Mouse (Mus musculus): Measurements from ENCODE around the gene Rhpn2. TPM values are rescaled to one million over a fixed set of nuclear protein-coding genes. Genes with fewer than 3 reads are reported as not detected.

The Rhpn2 gene
- polyA plus RNA-seq, 1 experiment from 2014 or later: 3.9 TPM

- peak; percentile 63 for ATAC-seq (ENCODE audit: low FRiP score)
- WGBS: 45% methylated on average over 16 of the region's 16 CpGs
Measured at GRCm38 (mm10) chr7:35379492-35380119, 45.6 kb downstream of the Rhpn2 start.

GRCm38 (mm10) chr7:35380351-35380750 is 46.4 kb downstream of the Rhpn2 start:
- Histone ChIP-seq H3K9me3 (no peaks in the 10 kb centered on the region), H3K27me3 (no peaks in the 10 kb centered on the region), H3K4me3 (no peak overlapping the region), H3K36me3 (no peaks in the 10 kb centered on the region), H3K9ac (no peak overlapping the region), H3K4me2 (no peak overlapping the region), H3K27ac (no peak overlapping the region), H3K4me1 (replicated peaks) (0 out of 2 replicates have a peak, but pooled peaks cover 4% of the 10 kb centered on the region)
- WGBS: 91% methylated on average over 8 of the region's 8 CpGs
- no peak for ATAC-seq (ENCODE audit: low FRiP score)

More at GRCm38 (mm10) chr7:35379492-35380119, 45.6 kb downstream of the Rhpn2 start:
- H3K27ac ChIP-seq: no peak overlapping the region
- no peak overlapping the region for H3K4me3 ChIP-seq
- no peak overlapping the region for H3K9ac ChIP-seq
- H3K4me1 ChIP-seq (replicated peaks): 0 out of 2 replicates have a peak, but pooled peaks cover 4% of the 10 kb centered on the region
- no peak overlapping the region for H3K4me2 ChIP-seq
- H3K36me3 ChIP-seq: no peaks in the 10 kb centered on the region
- no peaks in the 10 kb centered on the region for H3K9me3 ChIP-seq
- H3K27me3 ChIP-seq: no peaks in the 10 kb centered on the region

GRCm38 (mm10) chr7:35381861-35382260 is 47.9 kb downstream of the Rhpn2 start:
- no peak overlapping the region for H3K9ac ChIP-seq
- no peaks in the 10 kb centered on the region for H3K27me3 ChIP-seq
- no peak overlapping the region for H3K4me3 ChIP-seq
- H3K9me3 ChIP-seq: no peaks in the 10 kb centered on the region
- 0 out of 2 replicates have a peak, but pooled peaks cover 4% of the 10 kb centered on the region for H3K4me1 ChIP-seq (replicated peaks)
- H3K27ac ChIP-seq: no peak overlapping the region
- no peak overlapping the region for H3K4me2 ChIP-seq
- 53% methylated on average over 16 of the region's 16 CpGs for WGBS
- no peak for ATAC-seq (ENCODE audit: low FRiP score)
- no peaks in the 10 kb centered on the region for H3K36me3 ChIP-seq

- no peak overlapping the region for H3K4me2 ChIP-seq
- H3K27ac ChIP-seq: no peak overlapping the region
- no peaks in the 10 kb centered on the region for H3K36me3 ChIP-seq
- no peaks in the 10 kb centered on the region for H3K9me3 ChIP-seq
- no peak overlapping the region for H3K9ac ChIP-seq
- no peaks in the 10 kb centered on the region for H3K27me3 ChIP-seq
- WGBS: 62% methylated on average over 2 of the region's 2 CpGs
- no peak overlapping the region for H3K4me3 ChIP-seq
- ATAC-seq (ENCODE audit: low FRiP score): no peak
- H3K4me1 ChIP-seq (replicated peaks): 0 out of 2 replicates have a peak, but pooled peaks cover 4% of the 10 kb centered on the region
Measured at GRCm38 (mm10) chr7:35382706-35383353, 48.9 kb downstream of the Rhpn2 start.

- Histone ChIP-seq H3K27ac (no peak overlapping the region), H3K4me2 (no peak overlapping the region), H3K27me3 (no peaks in the 10 kb centered on the region), H3K4me3 (no peak overlapping the region), H3K9me3 (no peaks in the 10 kb centered on the region), H3K36me3 (0 out of 2 replicates have a peak, but pooled peaks cover under 1% of the 10 kb centered on the region), H3K4me1 (replicated peaks) (no peaks in the 10 kb centered on the region), H3K9ac (no peak overlapping the region)
- no peak for ATAC-seq (ENCODE audit: low FRiP score)
- 61% methylated on average over 6 of the region's 6 CpGs for WGBS
Measured at GRCm38 (mm10) chr7:35386525-35386952, 52.6 kb downstream of the Rhpn2 start.

GRCm38 (mm10) chr7:35388694-35389093 is 54.7 kb downstream of the Rhpn2 start:
- Histone ChIP-seq H3K27ac (no peak overlapping the region), H3K9ac (no peak overlapping the region), H3K4me2 (no peak overlapping the region), H3K4me3 (no peak overlapping the region), H3K9me3 (no peaks in the 10 kb centered on the region), H3K4me1 (replicated peaks) (no peaks in the 10 kb centered on the region), H3K27me3 (no peaks in the 10 kb centered on the region), H3K36me3 (peaks cover 18% of the 10 kb centered on the region)
- ATAC-seq (ENCODE audit: low FRiP score): no peak
- WGBS: 61% methylated on average over 6 of the region's 6 CpGs

GRCm38 (mm10) chr7:35392935-35393334 is 59.0 kb downstream of the Rhpn2 start:
- no peak overlapping the region for H3K9ac ChIP-seq
- no peak overlapping the region for H3K4me3 ChIP-seq
- no peaks in the 10 kb centered on the region for H3K27me3 ChIP-seq
- H3K27ac ChIP-seq: no peak overlapping the region
- WGBS: 73% methylated on average over 5 of the region's 5 CpGs
- ATAC-seq (ENCODE audit: low FRiP score): no peak
- H3K9me3 ChIP-seq: no peaks in the 10 kb centered on the region
- H3K4me1 ChIP-seq (replicated peaks): peaks cover 20% of the 10 kb centered on the region
- H3K36me3 ChIP-seq: peaks cover 25% of the 10 kb centered on the region
- H3K4me2 ChIP-seq: no peak overlapping the region

- H3K36me3 ChIP-seq: peaks cover 39% of the 10 kb centered on the region
- peak overlapping the region; percentile 69 for H3K4me2 ChIP-seq
- no peaks in the 10 kb centered on the region for H3K27me3 ChIP-seq
- peak overlapping the region; percentile 69 for H3K4me3 ChIP-seq
- peak; percentile 11; the same call in 1 of the 2 replicates for ATAC-seq (ENCODE audit: low FRiP score)
- H3K4me1 ChIP-seq (replicated peaks): peaks cover 24% of the 10 kb centered on the region
- H3K9me3 ChIP-seq: no peaks in the 10 kb centered on the region
- H3K27ac ChIP-seq: no peak overlapping the region
- H3K9ac ChIP-seq: peak overlapping the region; percentile 68
- WGBS: 19% methylated on average over 17 of the region's 17 CpGs
Measured at GRCm38 (mm10) chr7:35395734-35396456, 61.9 kb downstream of the Rhpn2 start.

- peak; percentile 99 for ATAC-seq (ENCODE audit: low FRiP score)
- Histone ChIP-seq H3K4me1 (replicated peaks) (peaks cover 24% of the 10 kb centered on the region), H3K36me3 (peaks cover 45% of the 10 kb centered on the region), H3K9ac (peak within 1 kb of the TSS; percentile 75), H3K9me3 (no peaks in the 10 kb centered on the region), H3K4me3 (peak within 1 kb of the TSS; percentile 69), H3K27me3 (no peaks in the 10 kb centered on the region), H3K27ac (peak within 1 kb of the TSS; percentile 62), H3K4me2 (peak within 1 kb of the TSS; percentile 77)
- under 1% methylated on average over 28 of the region's 28 CpGs for WGBS
Measured at GRCm38 (mm10) chr7:35396542-35397168, 62.7 kb downstream of the Rhpn2 start, which contains the start of the genes Faap24 and Cep89. Gene Faap24, minus strand, starts transcription at chr7:35396836. Gene Cep89, plus strand, starts transcription at chr7:35397035.

- peaks cover 13% of the 10 kb centered on the region for H3K4me1 ChIP-seq (replicated peaks)
- H3K36me3 ChIP-seq: peaks cover 62% of the 10 kb centered on the region
- no peak for ATAC-seq (ENCODE audit: low FRiP score)
- no peak overlapping the region for H3K27ac ChIP-seq
- H3K4me3 ChIP-seq: no peak overlapping the region
- H3K27me3 ChIP-seq: no peaks in the 10 kb centered on the region
- 88% methylated on average over 4 of the region's 4 CpGs for WGBS
- H3K9ac ChIP-seq: no peak overlapping the region
- no peaks in the 10 kb centered on the region for H3K9me3 ChIP-seq
- H3K4me2 ChIP-seq: no peak overlapping the region
Measured at GRCm38 (mm10) chr7:35401169-35401568, 67.2 kb downstream of the Rhpn2 start.

- Histone ChIP-seq H3K4me3 (no peak overlapping the region), H3K4me1 (replicated peaks) (no peaks in the 10 kb centered on the region), H3K36me3 (peaks cover 79% of the 10 kb centered on the region), H3K27ac (no peak overlapping the region), H3K9me3 (no peaks in the 10 kb centered on the region), H3K4me2 (no peak overlapping the region), H3K27me3 (no peaks in the 10 kb centered on the region), H3K9ac (no peak overlapping the region)
- WGBS: 82% methylated on average over 5 of the region's 5 CpGs
- ATAC-seq (ENCODE audit: low FRiP score): no peak
Measured at GRCm38 (mm10) chr7:35415226-35415625, 81.3 kb downstream of the Rhpn2 start.
